Mouse (Mus musculus) neural tube, embryonic 14.5 days (tissue): Measurements from ENCODE around the gene Ticam1. TPM values are rescaled to one million over a fixed set of nuclear protein-coding genes. Genes with fewer than 3 reads are reported as not detected.

Experiments used
- ATAC-seq: fragments of 200-750 bp; cut with Nextera tagmentation; 2 replicates; pipeline ENCODE4 v1.8.0; 2017; ENCODE audit warnings: low read depth, mild to moderate bottlenecking, moderate TSS enrichment, moderate library complexity
- H3K27ac ChIP-seq: fragments of 300-500 bp; sonication (generic); 2 replicates; pipeline ENCODE4 v1.5.1; 2014; ENCODE audit warnings: low read depth, mild to moderate bottlenecking, control low read depth, low read length, moderate library complexity, mixed read lengths
- H3K27me3 ChIP-seq: fragments of 300-500 bp; sonication (generic); 2 replicates; pipeline ENCODE4 v1.6.1; 2014; ENCODE audit warnings: low read length; ENCODE audit not compliant: control insufficient read depth, insufficient read depth
- H3K36me3 ChIP-seq: fragments of 300-500 bp; sonication (generic); 2 replicates; pipeline ENCODE4 v1.6.1; 2014; ENCODE audit warnings: low read length, mixed read lengths; ENCODE audit not compliant: control insufficient read depth, insufficient read depth
- H3K4me1 ChIP-seq: fragments of 300-500 bp; sonication (generic); 2 replicates; pipeline ENCODE4 v1.6.1; 2014; ENCODE audit warnings: low read length; ENCODE audit not compliant: control insufficient read depth, insufficient read depth
- H3K4me2 ChIP-seq: fragments of 300-500 bp; sonication (generic); 2 replicates; pipeline ENCODE4 v1.6.1; 2014; ENCODE audit warnings: mild to moderate bottlenecking, low read depth, low read length, control low read depth
- H3K4me3 ChIP-seq: fragments of 300-500 bp; sonication (generic); 2 replicates; pipeline ENCODE4 v1.5.1; 2014; ENCODE audit warnings: low read depth, low read length, control low read depth, mixed read lengths
- H3K9ac ChIP-seq: fragments of 300-500 bp; sonication (generic); replicated peaks from 2 replicates; pipeline ENCODE4 v1.6.1; 2014; ENCODE audit warnings: low read depth, mild to moderate bottlenecking, control low read depth, low read length, mixed read lengths
- H3K9me3 ChIP-seq: fragments of 300-500 bp; sonication (generic); 2 replicates; pipeline ENCODE4 v1.6.1; 2016; ENCODE audit warnings: low read length; ENCODE audit not compliant: control insufficient read depth
- WGBS: fragments of 180-500 bp; shearing (Covaris S2); extraction: QIAGEN DNeasy Blood & Tissue Kit; methylation state at CpG from one replicate; pipeline ENCODE4 v1.1.7; 2014; 5-methylcytosine and 5-hydroxymethylcytosine counted together
- polyA plus RNA-seq: library from polyadenylated mRNA; unstranded; fragments of >200 nt; fragmentation: Nextera tagmentation; extraction: Ambion mirVana; gene quantifications from 2 replicates; pipeline ENCODE4 v1.2.1, GENCODE M21; 2014

Ticam1 gene
- 0.92 and 1.7 TPM in 2 replicates for polyA plus RNA-seq

- peak; percentile 79 for ATAC-seq
- H3K4me1 ChIP-seq: no peaks in the 10 kb centered on the region
- peak within 1 kb of the TSS; percentile 59 for H3K4me2 ChIP-seq
- H3K9me3 ChIP-seq: no peaks in the 10 kb centered on the region
- H3K36me3 ChIP-seq: no peaks in the 10 kb centered on the region
- H3K27ac ChIP-seq: 0 out of 2 replicates have a peak within 1 kb of the TSS, but pooled peaks have one; percentile 16
- H3K4me3 ChIP-seq: peak within 1 kb of the TSS; percentile 35
- no peaks in the 10 kb centered on the region for H3K27me3 ChIP-seq
- H3K9ac ChIP-seq: peak within 1 kb of the TSS; percentile 50
- 13% methylated on average over 15 of the region's 21 CpGs for WGBS
These were observed at the start of gene Ticam1 for GRCm38 (mm10) chr17:56276643-56277566. Ticam1 (minus strand) TSS chr17:56276786.

DNA sequence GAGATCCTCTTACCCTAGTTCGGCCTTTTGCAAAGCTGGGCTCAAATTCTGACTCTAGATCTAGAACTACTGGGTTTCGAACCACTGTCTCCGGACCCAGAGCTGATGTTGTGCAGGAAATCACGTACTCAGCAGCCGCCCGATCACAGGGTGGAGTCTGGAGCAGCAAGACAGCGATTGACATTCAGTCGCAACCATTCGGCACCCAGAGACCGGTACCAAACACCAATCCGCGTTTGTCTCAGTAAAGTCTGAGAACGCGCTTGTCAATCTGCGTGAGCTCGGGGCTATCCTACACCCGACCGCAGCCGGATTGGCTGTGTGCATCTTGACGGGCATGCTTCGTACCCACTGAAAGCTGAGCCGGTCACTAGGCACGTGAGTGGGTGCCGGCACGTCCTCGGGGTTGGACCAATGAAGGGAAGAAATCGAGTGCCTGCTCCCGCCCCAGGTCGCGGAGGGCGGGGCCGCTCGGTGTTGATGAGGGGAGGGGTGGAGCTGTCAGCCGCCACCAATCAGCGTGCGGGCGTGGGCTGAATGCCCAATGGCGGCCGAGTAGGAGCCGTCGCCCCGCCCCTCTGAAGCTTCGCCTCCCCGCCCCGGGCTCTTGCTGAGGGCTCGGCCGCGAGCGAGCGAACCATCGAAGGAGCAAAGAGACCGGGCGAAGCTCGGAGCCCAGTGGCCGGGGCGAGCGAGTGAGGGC is 49.0 kb upstream of the Ticam1 start, which contains the start of gene Kdm4b:
Gene Kdm4b (plus strand): TSS at position 613 of the 703 bp plus-strand sequence.
- Histone ChIP-seq H3K27me3 (no peaks in the 10 kb centered on the region), H3K4me3 (peak within 1 kb of the TSS; percentile 91), H3K27ac (peak within 1 kb of the TSS; percentile 91), H3K9ac (peak within 1 kb of the TSS; percentile 92), H3K36me3 (no peaks in the 10 kb centered on the region), H3K4me1 (peaks cover 27% of the 10 kb centered on the region), H3K9me3 (no peaks in the 10 kb centered on the region), H3K4me2 (peak within 1 kb of the TSS; percentile 86)
- peak; percentile 100 for ATAC-seq
- under 1% methylated on average over 57 of the region's 57 CpGs for WGBS

- Histone ChIP-seq H3K4me2 (no peak overlapping the region), H3K27me3 (no peaks in the 10 kb centered on the region), H3K36me3 (no peaks in the 10 kb centered on the region), H3K4me3 (no peak overlapping the region), H3K27ac (no peak overlapping the region), H3K9ac (no peak overlapping the region), H3K4me1 (peaks cover 16% of the 10 kb centered on the region), H3K9me3 (no peaks in the 10 kb centered on the region)
- ATAC-seq: no peak
- WGBS: 53% methylated on average over 3 of the region's 3 CpGs
These were observed 47.8 kb upstream of the Ticam1 start for GRCm38 (mm10) chr17:56324419-56324818.

DNA sequence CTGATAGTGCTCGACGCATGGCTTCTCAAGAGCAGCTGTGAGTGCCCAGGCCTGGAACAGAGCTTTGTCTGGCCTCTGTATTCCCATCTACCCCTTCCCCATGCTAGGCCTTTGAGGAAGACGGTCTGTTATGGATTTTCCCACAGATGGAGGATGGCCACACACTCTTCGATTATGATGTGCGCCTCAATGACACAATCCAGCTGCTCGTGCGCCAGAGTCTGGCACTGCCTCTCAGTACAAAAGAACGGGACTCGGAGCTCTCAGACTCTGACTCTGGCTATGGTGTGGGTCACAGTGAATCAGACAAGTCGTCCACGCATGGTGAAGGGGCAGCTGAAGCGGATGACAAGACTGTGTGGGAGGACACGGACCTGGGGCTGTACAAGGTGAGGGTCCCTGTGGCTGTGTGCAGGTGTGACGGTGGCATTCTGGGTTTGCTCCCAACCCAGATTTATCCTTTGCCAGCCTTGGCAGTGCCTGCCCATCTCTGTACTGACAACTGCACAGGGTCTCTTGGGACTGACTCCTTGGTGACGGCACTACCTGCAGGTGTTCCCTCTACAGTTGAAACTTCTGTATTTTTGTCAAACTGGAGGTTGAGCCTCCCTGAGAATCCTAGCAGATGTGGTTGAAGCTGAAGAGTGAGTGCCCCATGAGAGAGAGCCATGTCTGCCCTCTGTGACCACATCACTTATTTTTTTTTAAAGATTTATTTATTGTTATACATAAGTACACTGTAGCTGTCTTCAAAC is 32.8 kb upstream of the Ticam1 start:
- H3K36me3 ChIP-seq: no peaks in the 10 kb centered on the region
- no peaks in the 10 kb centered on the region for H3K9me3 ChIP-seq
- no peak overlapping the region for H3K4me3 ChIP-seq
- no peak for ATAC-seq
- H3K9ac ChIP-seq: no peak overlapping the region
- no peaks in the 10 kb centered on the region for H3K27me3 ChIP-seq
- H3K4me2 ChIP-seq: no peak overlapping the region
- no peak overlapping the region for H3K27ac ChIP-seq
- H3K4me1 ChIP-seq: peaks cover 5% of the 10 kb centered on the region; the same call in 1 of the 2 replicates
- 92% methylated on average over 15 of the region's 15 CpGs for WGBS

GRCm38 (mm10) chr17:56308088-56308487 is 31.5 kb upstream of the Ticam1 start:
- Histone ChIP-seq H3K36me3 (no peaks in the 10 kb centered on the region), H3K27ac (no peak overlapping the region), H3K4me1 (peaks cover 9% of the 10 kb centered on the region; the same call in 1 of the 2 replicates), H3K27me3 (no peaks in the 10 kb centered on the region), H3K9me3 (no peaks in the 10 kb centered on the region), H3K9ac (no peak overlapping the region), H3K4me3 (no peak overlapping the region), H3K4me2 (no peak overlapping the region)
- no peak for ATAC-seq
- WGBS: 78% methylated on average over 6 of the region's 6 CpGs

DNA sequence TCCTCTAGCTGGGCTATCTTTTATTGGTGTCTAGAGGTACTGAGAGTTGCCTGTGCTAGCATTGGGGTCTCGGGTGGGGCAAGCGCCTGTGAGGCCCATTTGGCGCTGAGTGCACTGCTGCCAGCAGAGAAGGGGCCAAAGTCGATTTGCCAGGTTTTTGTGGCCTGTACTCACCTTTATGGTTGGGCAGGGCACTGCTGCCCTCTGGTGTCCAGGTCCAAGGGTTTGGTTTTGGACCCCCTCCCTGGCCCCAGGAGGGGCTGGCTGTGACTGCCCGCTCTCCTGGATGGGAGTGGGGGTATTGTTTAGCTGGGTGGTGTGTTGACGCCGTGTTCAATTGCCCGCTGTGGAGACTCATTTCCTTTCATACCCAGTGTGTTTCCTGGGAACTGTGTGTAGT is 29.2 kb upstream of the Ticam1 start:
- no peak overlapping the region for H3K4me2 ChIP-seq
- H3K27ac ChIP-seq: no peak overlapping the region
- H3K9ac ChIP-seq: no peak overlapping the region
- no peaks in the 10 kb centered on the region for H3K36me3 ChIP-seq
- H3K9me3 ChIP-seq: no peaks in the 10 kb centered on the region
- ATAC-seq: no peak
- no peaks in the 10 kb centered on the region for H3K27me3 ChIP-seq
- peaks cover 9% of the 10 kb centered on the region; the same call in 1 of the 2 replicates for H3K4me1 ChIP-seq
- no peak overlapping the region for H3K4me3 ChIP-seq
- WGBS: 72% methylated on average over 8 of the region's 8 CpGs

DNA sequence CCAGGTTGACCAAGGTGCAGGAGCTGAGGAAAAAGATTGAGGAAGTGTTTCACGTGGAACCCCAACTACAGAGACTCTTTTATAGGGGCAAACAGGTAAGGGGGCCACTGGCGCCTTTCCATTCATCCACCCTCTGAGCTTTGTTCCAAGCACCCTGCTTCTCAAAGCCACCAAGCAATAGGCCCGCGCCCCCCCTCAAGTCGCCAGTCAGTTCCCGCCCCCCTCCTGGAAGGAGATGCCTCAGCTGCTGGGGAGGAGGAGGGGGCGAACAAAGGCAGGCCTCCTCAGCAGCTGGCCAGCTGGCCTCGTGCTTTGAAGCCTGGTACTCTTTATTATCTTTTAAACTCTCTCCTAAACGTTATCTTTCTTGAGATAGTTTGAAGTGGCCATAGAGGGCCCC is 28.6 kb upstream of the Ticam1 start:
- Histone ChIP-seq H3K4me2 (peak overlapping the region; percentile 75), H3K27ac (no peak overlapping the region), H3K36me3 (no peaks in the 10 kb centered on the region), H3K27me3 (no peaks in the 10 kb centered on the region), H3K9me3 (no peaks in the 10 kb centered on the region), H3K4me3 (no peak overlapping the region; the same call in 1 of the 2 replicates), H3K9ac (no peak overlapping the region), H3K4me1 (peaks cover 9% of the 10 kb centered on the region; the same call in 1 of the 2 replicates)
- WGBS: 20% methylated on average over 9 of the region's 9 CpGs
- no peak for ATAC-seq

- Histone ChIP-seq H3K9me3 (no peaks in the 10 kb centered on the region), H3K4me2 (peak overlapping the region; percentile 75), H3K9ac (0 out of 2 replicates have a peak overlapping the region, but pooled peaks have one; percentile 44), H3K36me3 (no peaks in the 10 kb centered on the region), H3K4me1 (peaks cover 9% of the 10 kb centered on the region; the same call in 1 of the 2 replicates), H3K27ac (no peak overlapping the region), H3K4me3 (peak overlapping the region; percentile 61), H3K27me3 (no peaks in the 10 kb centered on the region)
- ATAC-seq: no peak
- WGBS: 8% methylated on average over 11 of the region's 11 CpGs
These were observed 28.1 kb upstream of the Ticam1 start for GRCm38 (mm10) chr17:56304718-56305117.
